Mouse (Mus musculus): ENCODE results near the gene Kif1bp.

The Kif1bp gene

GRCm38 (mm10) chr10:62555705-62556557 is 22.3 kb downstream of the Kif1bp start:
- DNase-seq: no peak

GRCm38 (mm10) chr10:62553611-62554091 is 24.6 kb downstream of the Kif1bp start:
- DNase-seq: no peak

- DNase-seq: no peak
These were observed 27.4 kb downstream of the Kif1bp start for GRCm38 (mm10) chr10:62550787-62551300.

- peak; percentile 63 to 86 for DNase-seq
These were observed 28.6 kb downstream of the Kif1bp start for GRCm38 (mm10) chr10:62549523-62550166.

- DNase-seq: peak; percentile 57 to 62
These were observed 31.8 kb downstream of the Kif1bp start for GRCm38 (mm10) chr10:62546441-62546840.

- DNase-seq: no peak
These were observed 32.5 kb downstream of the Kif1bp start for GRCm38 (mm10) chr10:62545759-62546158.

- DNase-seq: no peak
These were observed 33.9 kb downstream of the Kif1bp start for GRCm38 (mm10) chr10:62544316-62544715.

- peak; percentile 33 to 35 for DNase-seq
These were observed 34.9 kb downstream of the Kif1bp start for GRCm38 (mm10) chr10:62543399-62543808.

- DNase-seq: no peak
These were observed 35.3 kb downstream of the Kif1bp start for GRCm38 (mm10) chr10:62542928-62543327.

GRCm38 (mm10) chr10:62542507-62542906 is 35.8 kb downstream of the Kif1bp start:
- DNase-seq: no peak

- no peak for DNase-seq
These were observed 36.8 kb downstream of the Kif1bp start for GRCm38 (mm10) chr10:62541499-62541898.

GRCm38 (mm10) chr10:62540800-62541199 is 37.5 kb downstream of the Kif1bp start:
- no peak for DNase-seq

GRCm38 (mm10) chr10:62534509-62534908 is 43.7 kb downstream of the Kif1bp start:
- no peak for DNase-seq

- no peak for DNase-seq
These were observed 45.4 kb downstream of the Kif1bp start for GRCm38 (mm10) chr10:62532832-62533231.

GRCm38 (mm10) chr10:62530183-62530582 is 48.1 kb downstream of the Kif1bp start:
- DNase-seq: peak; percentile 84 to 90

- no peak for DNase-seq
These were observed 50.9 kb downstream of the Kif1bp start, which contains the start of gene Srgn for GRCm38 (mm10) chr10:62527351-62527750. Gene Srgn, minus strand, starts transcription at chr10:62527451.

- DNase-seq: no peak
These were observed 55.8 kb downstream of the Kif1bp start for GRCm38 (mm10) chr10:62522346-62522950.

- no peak for DNase-seq
These were observed 56.5 kb downstream of the Kif1bp start for GRCm38 (mm10) chr10:62521763-62522162.

- DNase-seq: no peak
These were observed 57.3 kb downstream of the Kif1bp start for GRCm38 (mm10) chr10:62520911-62521310.

- no peak for DNase-seq
These were observed 60.7 kb downstream of the Kif1bp start for GRCm38 (mm10) chr10:62517511-62517910.

- DNase-seq: no peak
These were observed 65.4 kb downstream of the Kif1bp start for GRCm38 (mm10) chr10:62512855-62513254.

GRCm38 (mm10) chr10:62511528-62511927 is 66.7 kb downstream of the Kif1bp start:
- no peak for DNase-seq

- DNase-seq: no peak
These were observed 69.1 kb downstream of the Kif1bp start for GRCm38 (mm10) chr10:62509032-62509656.
